In genomic region chr5:37650681-37651211, GRCm38 (mm10) we compare ENCODE assay signal across 13 mouse cellular contexts.
A peak's percentile ranks its signal among the peaks of the same experiment; 100 is the strongest.
DNase-seq lines count a peak whose midpoint lies in the region; ATAC-seq and TF ChIP-seq lines count a peak whose summit lies in the region.
"Had no signal": no experiment of that assay in that cellular context is flagged by ENCODE, and none has a peak within 500 bp of the region (broad histone marks: within the 10 kb centered on the region; RNA-seq: fewer than 3 reads in every experiment).

No protein-coding gene starts in this region.

- H3K27ac ChIP-seq in liver, adult 2 months (replicated peaks; ENCODE audit: insufficient read depth, low read depth, low read length) = peak overlapping the region; percentile 6; the same call in 1 of the 2 replicates
- no peak overlapping the region for H3K27ac ChIP-seq in liver, embryonic 11.5 days (ENCODE audit: low read depth, low read length)
- H3K27ac ChIP-seq in forebrain, embryonic 16.5 days (ENCODE audit: low read length) = no peak overlapping the region
- no peak overlapping the region; the same call in 1 of the 2 replicates for H3K27ac ChIP-seq in liver, embryonic 15.5 days (replicated peaks)
- H3K27ac ChIP-seq: limb, embryonic 13.5 days had no signal

- H3K9me3 ChIP-seq in liver, embryonic 11.5 days (ENCODE audit: control insufficient read depth, low read length) = no peaks in the 10 kb centered on the region
- H3K9me3 ChIP-seq in forebrain, embryonic 16.5 days (ENCODE audit: control insufficient read depth, low read length) = peaks cover 4% of the 10 kb centered on the region
- no peaks in the 10 kb centered on the region for H3K9me3 ChIP-seq in liver, embryonic 15.5 days (replicated peaks)
- H3K9me3 ChIP-seq: limb, embryonic 13.5 days had no signal

- TF ChIP-seq CTCF in liver, adult 2 months (IDR thresholded peaks at IDR 0.05; ENCODE audit: low read depth, low read length) = no peak

- ATAC-seq in liver, embryonic 11.5 days (replicated peaks; ENCODE audit: low FRiP score) = no peak; the same call in 1 of the 2 replicates
- peak; percentile 89 for ATAC-seq in forebrain, embryonic 16.5 days
- peak; percentile 61 for ATAC-seq in liver, embryonic 15.5 days (ENCODE audit: insufficient read depth)

- TF ChIP-seq POLR2A in liver, adult 2 months (IDR thresholded peaks at IDR 0.05; ENCODE audit: extremely low read depth, insufficient read depth, low read length) = no peak

- H3K27me3 ChIP-seq in liver, adult 2 months (ENCODE audit: control insufficient read depth, insufficient read depth, low read length) = no peaks in the 10 kb centered on the region
- H3K27me3 ChIP-seq in liver, embryonic 11.5 days (replicated peaks; ENCODE audit: control insufficient read depth, insufficient read depth, low read length) = no peaks in the 10 kb centered on the region
- H3K27me3 ChIP-seq in forebrain, embryonic 16.5 days (replicated peaks; ENCODE audit: control insufficient read depth, insufficient read depth, low read length) = no peaks in the 10 kb centered on the region
- no peaks in the 10 kb centered on the region for H3K27me3 ChIP-seq in liver, embryonic 15.5 days
- H3K27me3 ChIP-seq: limb, embryonic 13.5 days had no signal

- 17% methylated on average over 10 of the region's 10 CpGs for WGBS in liver, adult 2 months
- 65% methylated on average over 10 of the region's 10 CpGs for WGBS in liver, embryonic 11.5 days
- WGBS in forebrain, embryonic 16.5 days = 14% methylated on average over 10 of the region's 10 CpGs
- WGBS in liver, embryonic 15.5 days (ENCODE audit: insufficient replicate concordance) = 54% methylated on average over 10 of the region's 10 CpGs

- no peaks in the 10 kb centered on the region for H3K79me2 ChIP-seq in liver, adult 2 months (ENCODE audit: control insufficient read depth, insufficient read depth, low read length)

- no peak overlapping the region for H3K9ac ChIP-seq in liver, adult 2 months (ENCODE audit: low read depth, low read length)
- no peak overlapping the region for H3K9ac ChIP-seq in liver, embryonic 11.5 days (ENCODE audit: low read depth, low read length)
- no peak overlapping the region for H3K9ac ChIP-seq in forebrain, embryonic 16.5 days (replicated peaks; ENCODE audit: low read depth, low read length)
- no peak overlapping the region for H3K9ac ChIP-seq in liver, embryonic 15.5 days
- H3K9ac ChIP-seq: limb, embryonic 13.5 days had no signal

- 0 out of 2 replicates have a peak, but pooled peaks cover 2% of the 10 kb centered on the region for H3K4me1 ChIP-seq in liver, adult 2 months (ENCODE audit: control insufficient read depth, insufficient read depth, low read length)
- no peaks in the 10 kb centered on the region for H3K4me1 ChIP-seq in liver, embryonic 11.5 days (replicated peaks; ENCODE audit: control insufficient read depth, insufficient read depth, low read length)
- H3K4me1 ChIP-seq in forebrain, embryonic 16.5 days (replicated peaks; ENCODE audit: control insufficient read depth, insufficient read depth, low read length) = peaks cover 12% of the 10 kb centered on the region
- no peaks in the 10 kb centered on the region for H3K4me1 ChIP-seq in liver, embryonic 15.5 days (replicated peaks)
- H3K4me1 ChIP-seq: limb, embryonic 13.5 days had no signal

- DNase-seq in liver, adult 2 months (ENCODE audit: extremely low read depth, low read depth, low spot score) = peak; percentile 95
- no peak for DNase-seq in liver, embryonic 11.5 days (ENCODE audit: low spot score)
- DNase-seq in kidney, adult 9 months = peak; percentile 94
- DNase-seq in neural tube, embryonic 10.5 days (ENCODE audit: extremely low spot score, low spot score) = no peak
- no peak for DNase-seq in adrenal gland, postnatal 14 days
- DNase-seq in retina, embryonic 14.5 days (ENCODE audit: low spot score) = no peak
- DNase-seq: adrenal gland, adult 8-10 months; embryo, embryonic 11 days; layer of hippocampus, adult 9-11 months; thymus, postnatal 25 days had no signal

- H3K4me3 ChIP-seq in liver, adult 2 months (ENCODE audit: insufficient read depth, low read depth, low read length) = no peak overlapping the region
- H3K4me3 ChIP-seq in liver, embryonic 11.5 days (ENCODE audit: low read depth, low read length) = no peak overlapping the region
- no peak overlapping the region for H3K4me3 ChIP-seq in forebrain, embryonic 16.5 days (replicated peaks; ENCODE audit: low read length)
- no peak overlapping the region for H3K4me3 ChIP-seq in liver, embryonic 15.5 days (replicated peaks)
- H3K4me3 ChIP-seq: limb, embryonic 13.5 days had no signal

- H3K36me3 ChIP-seq in liver, adult 2 months (ENCODE audit: control insufficient read depth, insufficient read depth, low read length) = no peaks in the 10 kb centered on the region
- H3K36me3 ChIP-seq in liver, embryonic 11.5 days (ENCODE audit: control insufficient read depth, insufficient read depth, low read length) = no peaks in the 10 kb centered on the region
- no peaks in the 10 kb centered on the region for H3K36me3 ChIP-seq in forebrain, embryonic 16.5 days (ENCODE audit: control insufficient read depth, insufficient read depth)
- no peaks in the 10 kb centered on the region for H3K36me3 ChIP-seq in liver, embryonic 15.5 days (replicated peaks)
- H3K36me3 ChIP-seq: limb, embryonic 13.5 days had no signal

- no peak overlapping the region for H3K4me2 ChIP-seq in liver, embryonic 11.5 days
- no peak overlapping the region for H3K4me2 ChIP-seq in forebrain, embryonic 16.5 days (ENCODE audit: low read length)
- no peak overlapping the region for H3K4me2 ChIP-seq in liver, embryonic 15.5 days
- H3K4me2 ChIP-seq: limb, embryonic 13.5 days had no signal

Comparison
In these comparisons a context has a peak if more than half of its experiments do, and no peak if none do; other contexts are left out.
1. DNase-seq: peak in liver, adult 2 months (single experiment) and kidney, adult 9 months (single experiment); none in liver, embryonic 11.5 days (single experiment), neural tube, embryonic 10.5 days (single experiment), adrenal gland, postnatal 14 days (single experiment) and retina, embryonic 14.5 days (single experiment).